Mouse (Mus musculus): ENCODE results near the gene Rps28. TPM values are rescaled to one million over a fixed set of nuclear protein-coding genes. Genes with fewer than 3 reads are reported as not detected.

Rps28 gene
- total and polyA plus RNA-seq, 3 experiments: 765 to 4,575 (median 782) TPM

DNA sequence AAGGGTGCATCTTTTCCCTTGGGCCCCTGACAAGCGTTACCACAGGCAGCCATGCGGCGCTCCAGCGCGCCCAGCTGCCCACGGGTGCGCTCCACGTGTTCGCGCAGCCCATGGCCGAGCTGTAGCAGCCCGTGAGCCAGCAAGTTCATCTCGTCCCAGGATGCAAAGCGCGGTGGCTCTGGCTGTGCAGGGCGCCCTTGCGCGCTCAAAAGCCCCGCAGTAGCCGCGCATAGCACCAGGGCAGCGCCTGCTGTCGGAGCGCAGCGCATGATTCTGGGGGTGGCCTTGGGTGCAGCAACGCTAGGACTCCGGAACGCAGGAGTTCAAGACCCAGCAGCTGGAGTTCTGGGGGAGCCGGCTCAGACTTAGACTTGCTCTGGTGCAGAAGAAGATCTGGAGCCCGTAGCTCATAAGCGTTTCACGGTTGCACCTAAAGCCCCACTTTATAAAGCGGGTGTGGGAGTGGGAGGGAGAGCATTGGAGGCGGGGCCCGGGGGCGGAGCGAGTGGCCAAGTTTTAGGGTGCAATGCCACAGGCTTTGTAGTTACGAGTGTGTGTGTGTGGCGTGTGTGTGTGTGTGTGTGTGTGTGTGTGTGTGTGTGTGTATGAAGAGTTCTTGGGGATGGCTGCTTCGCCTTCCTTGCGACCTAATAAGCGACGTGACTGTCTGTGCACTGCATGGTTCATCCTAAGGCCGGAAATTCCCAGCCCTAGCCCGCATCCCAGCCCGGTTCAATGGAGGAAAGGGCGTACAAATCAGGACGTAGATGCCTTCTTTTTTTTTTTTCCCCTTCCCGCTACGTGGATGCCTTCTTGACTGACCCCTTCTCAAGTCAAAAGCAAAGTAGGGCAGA is 43.0 kb downstream of the Rps28 start, which contains the start of gene Angptl4 (continued):
- TF ChIP-seq CHD1 (IDR thresholded peaks at IDR 0.05; ENCODE audit: low read depth, low read length) (no peak), NELFE (IDR thresholded peaks at IDR 0.05; ENCODE audit: low read depth, low read length) (peak; percentile 68), ZKSCAN1 (IDR thresholded peaks at IDR 0.05; ENCODE audit: borderline replicate concordance, low read depth, low read length) (no peak), GABPA (IDR thresholded peaks at IDR 0.05; ENCODE audit: insufficient replicate concordance, low read depth, low read length) (no peak), BHLHE40 (IDR thresholded peaks at IDR 0.05; ENCODE audit: low read depth, low read length) (peak; percentile 85), HCFC1 (IDR thresholded peaks at IDR 0.05; ENCODE audit: low read depth, low read length) (no peak), RAD21 (IDR thresholded peaks at IDR 0.05; ENCODE audit: low read depth, low read length) (no peak), ETS1 (conservative IDR thresholded peaks at IDR 0.05; ENCODE audit: low read depth, low read length) (no peak)

DNA sequence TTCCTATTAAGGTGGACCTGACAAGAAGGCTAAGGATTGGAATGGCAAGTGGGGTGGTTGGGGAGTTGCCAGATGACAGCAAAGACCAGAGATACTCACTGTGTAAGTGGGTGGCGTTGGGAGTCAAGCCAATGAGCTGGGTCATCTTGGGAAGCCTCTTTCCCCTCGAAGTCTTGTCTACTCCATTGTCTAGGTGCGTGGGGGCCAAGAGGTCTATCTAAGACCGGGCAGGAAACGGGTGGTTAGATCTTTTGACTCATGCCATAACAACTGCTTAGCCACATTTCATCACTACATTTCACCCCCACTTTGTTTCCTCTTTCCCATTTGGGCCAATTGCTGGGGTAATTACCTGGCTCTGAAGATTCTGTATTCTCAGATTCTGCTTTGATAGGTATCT is 43.9 kb downstream of the Rps28 start:
- dilution Hi-C loops (cut with MboI; ENCODE audit: extremely low pct_ligation_motif_present, extremely low pct_unique_long_range_greater_than_20kb, low sequenced_read_pairs): no loop called here
- H3K36me3 ChIP-seq (replicated peaks in 1 of 2; ENCODE audit: control insufficient read depth in 1 of 2, insufficient read depth in 1 of 2, low read length in 1 of 2): peaks cover 13 to 39% of the 10 kb centered on the region in 2 experiments
- H3K79me2 ChIP-seq (replicated peaks; ENCODE audit: control insufficient read depth, extremely low read depth, insufficient read depth, poor library complexity, severe bottlenecking): no peaks in the 10 kb centered on the region
- DNase-seq (ENCODE audit: extremely low read depth): peak; percentile 60
- no peaks in the 10 kb centered on the region for H3K9me3 ChIP-seq (replicated peaks; ENCODE audit: low read length)
- TF ChIP-seq MAZ (IDR thresholded peaks at IDR 0.05; ENCODE audit: low read depth, low read length) (peak; percentile 46; the same call in 1 of the 2 replicates), MAFK (IDR thresholded peaks at IDR 0.05; ENCODE audit: insufficient replicate concordance, low read length) (0 out of 2 replicates have a peak, but pooled peaks have one; percentile 22), JUND (conservative IDR thresholded peaks at IDR 0.05; ENCODE audit: low read depth, low read length) (peak; percentile 32; the same call in 1 of the 2 replicates), ETS1 (conservative IDR thresholded peaks at IDR 0.05; ENCODE audit: low read depth, low read length) (0 out of 2 replicates have a peak, but pooled peaks have one; percentile 17), EP300 (IDR thresholded peaks at IDR 0.05; ENCODE audit: low read length) (peak; percentile 53), BHLHE40 (IDR thresholded peaks at IDR 0.05; ENCODE audit: low read depth, low read length) (no peak)
- in situ Hi-C loops (cut with MboI; ENCODE audit: low pct_ligation_motif_present, low pct_unique_long_range_greater_than_20kb, low sequenced_read_pairs): no loop called here
- no peak overlapping the region for H3K27ac ChIP-seq (ENCODE audit: insufficient read depth, low read depth)
- H3K27me3 ChIP-seq (replicated peaks): peaks cover 15% of the 10 kb centered on the region
- H3K4me3 ChIP-seq (replicated peaks in 1 of 3; ENCODE audit: low read depth in 2 of 3, low read length in 2 of 3, poor library complexity in 1 of 3): peak overlapping the region; percentile 57 to 58 (median 58)
- H3K4me1 ChIP-seq (ENCODE audit: control insufficient read depth in 1 of 2, insufficient read depth in 2 of 2): peaks cover 13 to 30% of the 10 kb centered on the region in 2 experiments
- H3K9ac ChIP-seq (ENCODE audit: insufficient read depth, low read depth): peak overlapping the region; percentile 29
- H3K4me2 ChIP-seq (ENCODE audit: insufficient read depth, low read depth, poor library complexity, severe bottlenecking): peak overlapping the region; percentile 92

DNA sequence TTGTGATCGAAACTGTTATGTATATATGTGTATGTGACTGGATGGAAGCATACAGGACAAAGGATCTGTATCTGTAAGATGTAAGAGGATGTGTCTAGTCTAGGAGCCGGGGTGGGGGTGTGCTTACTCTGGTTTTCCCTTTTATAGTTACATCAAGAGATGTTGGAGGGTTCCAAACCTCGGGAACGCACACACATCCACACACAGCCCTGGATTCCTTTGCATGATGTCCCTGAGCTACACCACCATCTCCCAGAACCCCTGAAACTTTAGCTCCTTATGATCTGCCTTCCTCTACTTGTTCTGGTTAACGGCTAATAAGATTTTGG is 44.4 kb downstream of the Rps28 start:
- Histone ChIP-seq H3K9ac (ENCODE audit: insufficient read depth, low read depth) (0 out of 2 replicates have a peak overlapping the region, but pooled peaks have one; percentile 29), H3K36me3 (replicated peaks in 1 of 2; ENCODE audit: control insufficient read depth in 1 of 2, insufficient read depth in 1 of 2, low read length in 1 of 2) (peaks cover 17 to 44% of the 10 kb centered on the region in 2 experiments), H3K4me3 (replicated peaks in 1 of 3; ENCODE audit: low read depth in 2 of 3, low read length in 2 of 3, poor library complexity in 1 of 3) (no peak overlapping the region), H3K79me2 (replicated peaks; ENCODE audit: control insufficient read depth, extremely low read depth, insufficient read depth, poor library complexity, severe bottlenecking) (no peaks in the 10 kb centered on the region), H3K4me2 (ENCODE audit: insufficient read depth, low read depth, poor library complexity, severe bottlenecking) (peak overlapping the region; percentile 92; the same call in 1 of the 2 replicates), H3K9me3 (replicated peaks; ENCODE audit: low read length) (no peaks in the 10 kb centered on the region), H3K4me1 (ENCODE audit: control insufficient read depth in 1 of 2, insufficient read depth in 2 of 2) (peaks cover 13 to 30% of the 10 kb centered on the region in 2 experiments), H3K27me3 (replicated peaks) (peaks cover 15% of the 10 kb centered on the region), H3K27ac (ENCODE audit: insufficient read depth, low read depth) (no peak overlapping the region)
- no peak for TF ChIP-seq TCF12 (IDR thresholded peaks at IDR 0.05; ENCODE audit: low read depth, low read length)
- TF ChIP-seq PAX5 (IDR thresholded peaks at IDR 0.05; ENCODE audit: low read length): no peak
- no peak for TF ChIP-seq KAT2A (IDR thresholded peaks at IDR 0.05; ENCODE audit: insufficient replicate concordance, low read length)
- no peak for TF ChIP-seq POLR2AphosphoS2 (IDR thresholded peaks at IDR 0.05; ENCODE audit: low read depth, low read length)
- no peak for TF ChIP-seq CHD1 (IDR thresholded peaks at IDR 0.05; ENCODE audit: low read depth, low read length)
- no peak for TF ChIP-seq GABPA (IDR thresholded peaks at IDR 0.05; ENCODE audit: insufficient replicate concordance, low read depth, low read length)
- TF ChIP-seq CTCF (conservative IDR thresholded peaks at IDR 0.05 in 1 of 2, IDR thresholded peaks at IDR 0.05 in 1 of 2; ENCODE audit: low read depth in 2 of 2, low read length in 2 of 2): no peak
- no peak for TF ChIP-seq ZC3H11A (IDR thresholded peaks at IDR 0.05; ENCODE audit: low read depth, low read length)
- TF ChIP-seq IRF4 (IDR thresholded peaks at IDR 0.05; ENCODE audit: low read depth, low read length): no peak
- in situ Hi-C loops (cut with MboI; ENCODE audit: low pct_ligation_motif_present, low pct_unique_long_range_greater_than_20kb, low sequenced_read_pairs): no loop called here
- DNase-seq (ENCODE audit: extremely low read depth): no peak
- dilution Hi-C loops (cut with MboI; ENCODE audit: extremely low pct_ligation_motif_present, extremely low pct_unique_long_range_greater_than_20kb, low sequenced_read_pairs): no loop called here

Data from CH12.LX (cell line).